Mouse (Mus musculus) intestine, embryonic 15.5 days (tissue): Measurements from ENCODE around the gene Hspa5. TPM values are rescaled to one million over a fixed set of nuclear protein-coding genes. Genes with fewer than 3 reads are reported as not detected.
A peak's percentile ranks its signal among the peaks of the same experiment; 100 is the strongest.
"Not testable (repeated sequence)": the region's sequence is repeated elsewhere in the genome, so short reads cannot be mapped to it uniquely, and the experiment has no call there.

Experiments
- ATAC-seq: fragments of 200-750 bp; cut with Nextera tagmentation; 2 replicates; pipeline ENCODE4 v1.8.0; 2017; ENCODE audit warnings: moderate TSS enrichment, moderate library complexity
- H3K27ac ChIP-seq: fragments of 300-500 bp; sonication (generic); 2 replicates; pipeline ENCODE4 v1.5.1; 2015; ENCODE audit warnings: mild to moderate bottlenecking, inconsistent platforms
- H3K27me3 ChIP-seq: fragments of 300-500 bp; sonication (generic); replicated peaks from 2 replicates; pipeline ENCODE4 v1.6.1; 2015; ENCODE audit warnings: inconsistent platforms
- H3K36me3 ChIP-seq: fragments of 300-500 bp; sonication (generic); 2 replicates; pipeline ENCODE4 v1.6.1; 2015; ENCODE audit warnings: inconsistent platforms
- H3K4me1 ChIP-seq: fragments of 300-500 bp; sonication (generic); replicated peaks from 2 replicates; pipeline ENCODE4 v1.6.1; 2015; ENCODE audit warnings: inconsistent platforms
- H3K4me2 ChIP-seq: fragments of 300-500 bp; sonication (generic); replicated peaks from 2 replicates; pipeline ENCODE4 v1.6.1; 2015; ENCODE audit warnings: mild to moderate bottlenecking, inconsistent platforms
- H3K4me3 ChIP-seq: fragments of 300-500 bp; sonication (generic); replicated peaks from 2 replicates; pipeline ENCODE4 v1.5.1; 2015; ENCODE audit warnings: inconsistent platforms
- H3K9ac ChIP-seq: fragments of 300-500 bp; sonication (generic); 2 replicates; pipeline ENCODE4 v1.6.1; 2015; ENCODE audit warnings: inconsistent platforms
- H3K9me3 ChIP-seq: fragments of 300-500 bp; sonication (generic); 2 replicates; pipeline ENCODE4 v1.6.1; 2016; ENCODE audit warnings: inconsistent platforms
- WGBS: fragments of 180-500 bp; shearing (Covaris S2); methylation state at CpG from one replicate; pipeline ENCODE4 v1.1.7; 2015; 5-methylcytosine and 5-hydroxymethylcytosine counted together
- polyA plus RNA-seq: library from polyadenylated mRNA; unstranded; fragments of >200 nt; fragmentation: Nextera tagmentation; extraction: Ambion mirVana; gene quantifications from 2 replicates; pipeline ENCODE4 v1.2.1, GENCODE M21; 2015

Gene Hspa5
- polyA plus RNA-seq, 1 experiment from 2014 or later, result 1,048 TPM

- H3K9ac ChIP-seq, result peak overlapping the region; percentile 96
- no peaks in the 10 kb centered on the region for H3K9me3 ChIP-seq
- no peaks in the 10 kb centered on the region for H3K27me3 ChIP-seq
- no peak for ATAC-seq
- 82% methylated on average over 4 of the region's 4 CpGs for WGBS
- peak overlapping the region; percentile 88 for H3K4me3 ChIP-seq
- H3K4me1 ChIP-seq, result peaks cover 28% of the 10 kb centered on the region
- peaks cover 31% of the 10 kb centered on the region for H3K36me3 ChIP-seq
- H3K4me2 ChIP-seq, result peak overlapping the region; percentile 61
- no peak overlapping the region for H3K27ac ChIP-seq
These were observed 1.9 kb downstream of the Hspa5 start for GRCm38 (mm10) chr2:34773673-34774072.

GRCm38 (mm10) chr2:34774493-34774892, 2.7 kb downstream of the Hspa5 start:
- peaks cover 28% of the 10 kb centered on the region for H3K4me1 ChIP-seq
- H3K9ac ChIP-seq, result 0 out of 2 replicates have a peak overlapping the region, but pooled peaks have one; percentile 12

GRCm38 (mm10) chr2:34777237-34777868, 5.6 kb downstream of the Hspa5 start:
- Histone ChIP-seq H3K27me3 (no peaks in the 10 kb centered on the region), H3K27ac (no peak overlapping the region), H3K9ac (no peak overlapping the region), H3K36me3 (peaks cover 43% of the 10 kb centered on the region), H3K9me3 (no peaks in the 10 kb centered on the region), H3K4me3 (no peak overlapping the region), H3K4me1 (peaks cover 25% of the 10 kb centered on the region), H3K4me2 (no peak overlapping the region)
- 67% methylated on average over 1 of the region's 1 CpGs for WGBS
- no peak for ATAC-seq

More at GRCm38 (mm10) chr2:34774493-34774892, 2.7 kb downstream of the Hspa5 start:
- Histone ChIP-seq H3K27ac (no peak overlapping the region), H3K27me3 (no peaks in the 10 kb centered on the region), H3K36me3 (peaks cover 34% of the 10 kb centered on the region), H3K4me3 (peak overlapping the region; percentile 88; the same call in 1 of the 2 replicates), H3K4me2 (peak overlapping the region; percentile 61), H3K9me3 (no peaks in the 10 kb centered on the region)
- 86% methylated on average over 6 of the region's 6 CpGs for WGBS
- no peak for ATAC-seq

DNA sequence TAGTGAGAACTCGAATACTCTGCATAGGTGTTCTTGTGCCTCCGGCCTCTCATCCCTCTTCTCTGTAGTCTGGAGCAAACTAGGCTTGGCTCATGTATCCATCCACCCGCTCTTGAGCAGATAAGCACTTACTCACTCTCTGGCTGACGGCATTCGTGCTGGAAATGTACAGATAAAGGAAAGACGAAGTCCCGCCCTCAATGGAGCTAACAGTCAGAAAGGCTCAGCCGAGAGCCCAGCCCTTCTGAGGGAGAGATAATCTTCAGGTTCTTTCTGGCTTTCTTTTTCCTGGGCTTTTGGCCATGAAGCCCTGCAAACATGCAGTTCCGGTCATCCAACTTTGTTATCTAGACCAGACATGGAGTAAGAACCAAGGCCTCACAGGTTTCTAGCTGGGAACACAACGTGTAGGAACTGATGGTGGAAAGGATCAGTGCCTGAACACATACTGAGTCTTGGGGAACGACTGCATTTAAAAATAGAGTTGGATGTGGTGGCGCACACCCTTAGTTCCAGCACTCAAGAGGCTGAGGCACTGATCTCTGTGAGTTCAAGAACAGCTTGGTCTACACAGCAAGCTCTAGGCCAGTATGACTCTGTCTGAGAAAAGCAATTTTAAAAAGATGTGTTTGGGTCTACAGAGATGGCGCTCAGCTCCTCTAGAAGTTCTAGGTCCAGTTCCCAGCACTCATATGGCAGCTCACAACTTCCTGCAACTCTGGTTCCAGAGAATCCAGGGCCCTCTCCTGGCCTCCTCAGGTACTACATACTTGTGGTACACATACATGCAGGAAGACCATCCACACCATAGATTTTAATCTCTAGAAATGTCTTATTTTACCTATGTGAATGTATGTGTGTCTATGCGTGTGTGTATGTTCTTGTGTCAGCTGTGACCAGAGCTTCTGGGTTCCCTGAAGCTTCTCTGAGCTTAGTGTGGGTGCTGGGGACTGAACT, 11.6 kb downstream of the Hspa5 start:
- 83% methylated on average over 14 of the region's 14 CpGs for WGBS
- H3K9ac ChIP-seq, result no peak overlapping the region

DNA sequence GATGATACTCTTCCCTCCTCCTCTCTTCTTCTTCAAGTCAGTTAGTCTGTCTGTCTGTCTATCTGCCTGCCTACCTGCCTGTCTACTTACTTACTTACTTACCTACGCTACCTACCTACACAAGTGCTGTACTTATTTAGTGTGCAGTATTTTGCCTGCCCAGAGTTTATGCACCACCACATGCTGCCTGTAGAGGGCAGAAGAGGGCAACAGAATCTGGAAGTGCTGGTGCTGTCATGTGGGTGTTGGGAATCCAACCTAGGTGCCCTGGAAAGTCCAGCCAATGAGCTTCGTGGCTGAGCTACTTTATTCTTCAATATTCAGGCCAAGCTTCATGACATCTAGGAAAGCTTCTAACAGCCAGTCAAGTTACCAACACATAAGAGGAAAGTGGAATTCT, 12.3 kb downstream of the Hspa5 start:
- Histone ChIP-seq H3K9me3 (no peaks in the 10 kb centered on the region), H3K4me1 (no peaks in the 10 kb centered on the region), H3K27me3 (no peaks in the 10 kb centered on the region), H3K27ac (no peak overlapping the region), H3K9ac (no peak overlapping the region), H3K36me3 (peaks cover 33% of the 10 kb centered on the region), H3K4me2 (no peak overlapping the region), H3K4me3 (no peak overlapping the region)
- WGBS, result 83% methylated on average over 2 of the region's 2 CpGs
- no peak for ATAC-seq

More for the DNA sequence above, 11.6 kb downstream of the Hspa5 start:
- Histone ChIP-seq H3K4me2 (no peak overlapping the region), H3K27ac (no peak overlapping the region), H3K4me3 (no peak overlapping the region), H3K9me3 (no peaks in the 10 kb centered on the region), H3K36me3 (peaks cover 36% of the 10 kb centered on the region), H3K27me3 (no peaks in the 10 kb centered on the region), H3K4me1 (no peaks in the 10 kb centered on the region)
- peak; percentile 80 for ATAC-seq

DNA sequence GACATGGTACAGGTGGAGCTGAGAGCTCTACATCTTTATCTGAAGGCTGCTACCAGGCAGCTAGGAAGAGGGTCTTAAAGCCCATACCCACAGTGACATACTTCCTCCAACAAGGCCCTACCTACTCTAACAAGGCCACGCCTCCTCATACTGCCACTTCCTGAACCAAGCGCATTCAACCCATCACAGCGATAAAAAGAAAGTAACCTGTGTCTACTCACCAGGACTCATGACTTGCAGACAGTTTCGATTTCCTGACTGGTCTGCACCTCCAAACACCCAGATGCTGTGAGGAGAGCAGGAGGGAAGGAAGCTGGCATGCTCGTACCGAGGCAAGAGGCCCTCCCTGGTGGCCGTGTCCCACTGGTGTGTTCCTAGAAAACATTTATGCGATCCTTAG, 18.5 kb downstream of the Hspa5 start:
- Histone ChIP-seq H3K4me3 (no peak overlapping the region), H3K4me1 (no peaks in the 10 kb centered on the region), H3K36me3 (0 out of 2 replicates have a peak, but pooled peaks cover 9% of the 10 kb centered on the region), H3K9me3 (no peaks in the 10 kb centered on the region), H3K4me2 (no peak overlapping the region), H3K27me3 (no peaks in the 10 kb centered on the region), H3K27ac (no peak overlapping the region), H3K9ac (no peak overlapping the region)
- WGBS, result 93% methylated on average over 8 of the region's 8 CpGs
- ATAC-seq, result no peak

- H3K4me1 ChIP-seq, H3K9ac ChIP-seq, H3K27me3 ChIP-seq, H3K9me3 ChIP-seq, H3K27ac ChIP-seq, ATAC-seq, H3K4me2 ChIP-seq, H3K4me3 ChIP-seq, H3K36me3 ChIP-seq: not testable (repeated sequence)
- WGBS, result 88% methylated on average over 2 of the region's 2 CpGs
These were observed 20.8 kb downstream of the Hspa5 start for GRCm38 (mm10) chr2:34792543-34792942.

DNA sequence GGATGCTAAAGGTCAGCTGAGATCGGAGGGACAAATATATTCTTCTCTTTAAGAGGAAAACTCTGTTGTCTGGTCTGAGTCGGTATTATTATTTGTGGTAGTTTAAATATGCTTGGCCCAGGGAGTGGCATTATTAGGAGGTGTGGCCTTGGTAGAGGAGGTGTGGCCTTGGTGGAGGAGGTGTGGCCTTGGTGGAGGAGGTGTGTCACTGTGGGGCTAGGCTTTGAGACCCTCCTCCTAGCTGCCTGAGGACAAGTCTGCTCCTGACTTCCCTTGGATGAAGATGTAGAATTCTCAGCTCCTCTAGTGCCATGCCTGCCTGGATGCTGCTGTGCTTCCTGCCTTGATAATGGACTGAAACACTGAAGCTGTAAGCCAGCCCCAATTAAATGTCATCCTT, 22.7 kb downstream of the Hspa5 start:
- 86% methylated on average over 2 of the region's 2 CpGs for WGBS
- Histone ChIP-seq H3K9ac (no peak overlapping the region), H3K27ac (no peak overlapping the region), H3K4me2 (no peak overlapping the region), H3K4me3 (no peak overlapping the region), H3K27me3 (no peaks in the 10 kb centered on the region), H3K4me1 (0 out of 2 replicates have a peak, but pooled peaks cover 3% of the 10 kb centered on the region), H3K36me3 (0 out of 2 replicates have a peak, but pooled peaks cover 2% of the 10 kb centered on the region), H3K9me3 (no peaks in the 10 kb centered on the region)
- no peak for ATAC-seq

GRCm38 (mm10) chr2:34795426-34795825, 23.7 kb downstream of the Hspa5 start:
- H3K4me1 ChIP-seq, result 0 out of 2 replicates have a peak, but pooled peaks cover 5% of the 10 kb centered on the region
- ATAC-seq, result no peak
- no peak overlapping the region for H3K9ac ChIP-seq
- no peak overlapping the region for H3K4me3 ChIP-seq
- H3K27me3 ChIP-seq, result no peaks in the 10 kb centered on the region
- H3K4me2 ChIP-seq, result no peak overlapping the region
- no peaks in the 10 kb centered on the region for H3K9me3 ChIP-seq
- H3K27ac ChIP-seq, result no peak overlapping the region
- 92% methylated on average over 7 of the region's 7 CpGs for WGBS
- H3K36me3 ChIP-seq, result 0 out of 2 replicates have a peak, but pooled peaks cover 2% of the 10 kb centered on the region

DNA sequence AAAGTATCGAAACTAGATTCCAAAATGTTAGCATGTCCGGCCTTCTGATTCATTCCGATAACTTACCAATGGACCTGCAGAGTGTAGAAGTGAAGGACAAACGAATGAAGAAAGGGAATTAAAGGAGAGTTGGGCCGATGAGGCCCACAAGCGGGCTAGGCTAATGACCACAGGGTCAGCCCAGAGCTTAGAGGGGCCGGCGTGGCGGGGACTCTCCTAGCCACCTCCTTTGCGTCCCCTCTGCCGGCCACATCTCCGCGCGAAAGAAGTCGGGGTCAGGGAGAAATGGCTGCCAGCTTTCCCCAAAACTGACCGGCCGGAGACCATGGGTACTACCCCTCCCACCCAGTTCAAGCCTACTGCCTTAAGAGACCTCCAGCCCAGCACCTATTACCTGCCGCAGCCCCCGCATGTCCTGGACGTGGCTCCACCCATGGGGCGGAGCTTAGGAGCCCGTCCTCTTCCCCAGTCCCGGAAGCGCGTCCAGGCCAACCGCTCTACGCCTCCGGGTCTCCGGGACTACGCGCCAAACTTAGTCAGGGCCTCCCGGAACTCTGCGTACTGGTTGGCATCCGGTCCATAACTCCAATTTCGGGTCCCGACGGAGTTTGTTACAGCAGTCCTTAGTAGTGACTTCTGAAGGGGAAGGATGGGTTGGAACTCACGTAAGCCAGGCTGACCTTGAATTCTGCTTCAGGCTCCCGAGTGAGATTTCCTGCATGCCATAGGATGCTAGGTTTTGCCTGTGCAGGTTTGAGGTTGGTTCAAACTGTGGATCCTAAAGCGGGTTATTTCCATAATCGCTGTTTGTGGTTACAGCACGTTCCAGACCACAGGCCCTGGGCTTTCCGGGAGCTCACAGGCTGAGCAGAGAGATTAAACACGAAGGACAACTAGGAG, 27.8 kb downstream of the Hspa5 start, which contains the start of gene Rabepk:
Rabepk (minus strand) TSS at position 556 of the 900 bp plus-strand sequence.
- 2% methylated on average over 44 of the region's 44 CpGs for WGBS

GRCm38 (mm10) chr2:34800371-34800770, 28.6 kb downstream of the Hspa5 start:
- H3K36me3 ChIP-seq, result no peaks in the 10 kb centered on the region
- no peak overlapping the region for H3K4me3 ChIP-seq
- H3K27me3 ChIP-seq, result no peaks in the 10 kb centered on the region
- 76% methylated on average over 7 of the region's 7 CpGs for WGBS
- ATAC-seq, result no peak
- H3K27ac ChIP-seq, result no peak overlapping the region; the same call in 1 of the 2 replicates
- peak overlapping the region; percentile 76 for H3K4me2 ChIP-seq
- H3K9ac ChIP-seq, result peak overlapping the region; percentile 76; the same call in 1 of the 2 replicates
- peaks cover 12% of the 10 kb centered on the region for H3K4me1 ChIP-seq
- no peaks in the 10 kb centered on the region for H3K9me3 ChIP-seq

More for the DNA sequence above, 27.8 kb downstream of the Hspa5 start, which contains the start of gene Rabepk:
- Histone ChIP-seq H3K4me2 (peak within 1 kb of the TSS; percentile 76), H3K27ac (peak within 1 kb of the TSS; percentile 42), H3K36me3 (0 out of 2 replicates have a peak, but pooled peaks cover 2% of the 10 kb centered on the region), H3K4me1 (peaks cover 11% of the 10 kb centered on the region), H3K27me3 (no peaks in the 10 kb centered on the region), H3K4me3 (peak within 1 kb of the TSS; percentile 71), H3K9ac (peak within 1 kb of the TSS; percentile 76), H3K9me3 (no peaks in the 10 kb centered on the region)
- peak; percentile 86 for ATAC-seq
